Mouse (Mus musculus): ENCODE measurements around the gene Tent5a. TPM values are rescaled to one million over a fixed set of nuclear protein-coding genes. Genes with fewer than 3 reads are reported as not detected.

The Tent5a gene
- total and polyA plus RNA-seq, 3 experiments = 7.0 to 15.2 TPM; not detected in 1

GRCm38 (mm10) chr9:85326292-85327241, 581 bp downstream of the Tent5a start:
- Histone ChIP-seq H3K27ac (ENCODE audit: control insufficient read depth, low read depth, low read length) (peak overlapping the region; percentile 59), H3K27me3 (ENCODE audit: control insufficient read depth in 1 of 2, insufficient read depth in 2 of 2, low read length in 2 of 2) (no peaks in the 10 kb centered on the region), H3K9me3 (replicated peaks; ENCODE audit: insufficient read depth, low read length) (no peaks in the 10 kb centered on the region), H3K4me1 (ENCODE audit: control insufficient read depth in 1 of 2, insufficient read depth in 2 of 2, low read length in 2 of 2) (peaks cover 3 to 20% of the 10 kb centered on the region in 2 experiments), H3K36me3 (ENCODE audit: control insufficient read depth in 1 of 2, insufficient read depth in 2 of 2, low read length in 2 of 2) (peaks cover 7 to 22% of the 10 kb centered on the region in 2 experiments; a peak in 3 of 4 replicates), H3K4me3 (ENCODE audit: control insufficient read depth in 1 of 2, insufficient read depth in 1 of 2, low read depth in 2 of 2, low read length in 2 of 2) (peak overlapping the region; percentile 77 to 88), H3K9ac (ENCODE audit: control insufficient read depth, low read depth, low read length, poor library complexity, severe bottlenecking) (peak overlapping the region; percentile 82), H3K79me2 (ENCODE audit: control insufficient read depth, insufficient read depth, low read length, poor library complexity) (peaks cover 31% of the 10 kb centered on the region)
- peak; percentile 69 for DNase-seq (ENCODE audit: low read depth, low spot score)
- peak; percentile 25; the same call in 1 of the 2 replicates for TF ChIP-seq MAX (IDR thresholded peaks at IDR 0.05; ENCODE audit: low read length)
- no peak for TF ChIP-seq BHLHE40 (IDR thresholded peaks at IDR 0.05; ENCODE audit: borderline replicate concordance, low read depth, low read length)
- no peak for TF ChIP-seq MYB (IDR thresholded peaks at IDR 0.05; ENCODE audit: low read depth, low read length)
- no peak for TF ChIP-seq CTCF (IDR thresholded peaks at IDR 0.05 in 2 of 3, conservative IDR thresholded peaks at IDR 0.05 in 1 of 3; ENCODE audit: control insufficient read depth in 1 of 3, insufficient read depth in 1 of 3, low read depth in 2 of 3, low read length in 3 of 3, poor library complexity in 1 of 3, severe bottlenecking in 1 of 3)
- TF ChIP-seq CHD2 (IDR thresholded peaks at IDR 0.05; ENCODE audit: low read length) = no peak
- TF ChIP-seq USF1 (IDR thresholded peaks at IDR 0.05; ENCODE audit: low read depth, low read length) = no peak
- TF ChIP-seq TBP (IDR thresholded peaks at IDR 0.05; ENCODE audit: low read depth, low read length) = no peak
- no peak for TF ChIP-seq EP300 (IDR thresholded peaks at IDR 0.05; ENCODE audit: low read depth in 1 of 2, low read length in 2 of 2)
- no peak for TF ChIP-seq ETS1 (IDR thresholded peaks at IDR 0.05; ENCODE audit: low read depth, low read length)
- no peak for TF ChIP-seq MAFK (IDR thresholded peaks at IDR 0.05; ENCODE audit: borderline replicate concordance, low read depth, low read length)
- TF ChIP-seq RAD21 (IDR thresholded peaks at IDR 0.05; ENCODE audit: low read depth, low read length) = no peak
- no peak for TF ChIP-seq POLR2AphosphoS2 (IDR thresholded peaks at IDR 0.05; ENCODE audit: low read length)
- no peak for TF ChIP-seq TAL1 (IDR thresholded peaks at IDR 0.05; ENCODE audit: low read length)
- TF ChIP-seq NRF1 (IDR thresholded peaks at IDR 0.05; ENCODE audit: insufficient read depth, low read depth, low read length, poor library complexity, severe bottlenecking) = no peak
- TF ChIP-seq SMC3 (IDR thresholded peaks at IDR 0.05; ENCODE audit: low read depth, low read length) = no peak
- TF ChIP-seq POLR2A (IDR thresholded peaks at IDR 0.05; ENCODE audit: control insufficient read depth in 1 of 2, insufficient read depth in 1 of 2, low read depth in 1 of 2, low read length in 2 of 2, poor library complexity in 1 of 2) = no peak
- TF ChIP-seq JUND (IDR thresholded peaks at IDR 0.05; ENCODE audit: low read depth, low read length) = no peak
- 0 out of 2 replicates have a peak, but pooled peaks have one; percentile 7 for TF ChIP-seq TCF12 (IDR thresholded peaks at IDR 0.05; ENCODE audit: low read depth, low read length)
- 0 out of 2 replicates have a peak, but pooled peaks have one; percentile 12 for TF ChIP-seq MYC (IDR thresholded peaks at IDR 0.05; ENCODE audit: low read depth, low read length)
- TF ChIP-seq HCFC1 (IDR thresholded peaks at IDR 0.05; ENCODE audit: low read depth, low read length) = no peak
- no peak; the same call in none of the 2 replicates for TF ChIP-seq MXI1 (IDR thresholded peaks at IDR 0.05; ENCODE audit: low read depth, low read length)
- no peak for TF ChIP-seq MEF2A (IDR thresholded peaks at IDR 0.05; ENCODE audit: extremely low read depth, insufficient replicate concordance, low read depth, low read length, poor library complexity, severe bottlenecking)
- TF ChIP-seq ELF1 (IDR thresholded peaks at IDR 0.05; ENCODE audit: low read depth, low read length) = no peak
- TF ChIP-seq GATA1 (IDR thresholded peaks at IDR 0.05; ENCODE audit: low read depth, low read length) = no peak
- no peak for TF ChIP-seq UBTF (IDR thresholded peaks at IDR 0.05; ENCODE audit: borderline replicate concordance, insufficient read depth, low read depth, low read length)
- no peak for TF ChIP-seq NELFE (IDR thresholded peaks at IDR 0.05; ENCODE audit: low read depth, low read length)
- TF ChIP-seq ZC3H11A (IDR thresholded peaks at IDR 0.05; ENCODE audit: low read depth, low read length) = no peak
- no peak for TF ChIP-seq ZKSCAN1 (IDR thresholded peaks at IDR 0.05; ENCODE audit: low read depth, low read length)
- no peak for TF ChIP-seq USF2 (IDR thresholded peaks at IDR 0.05; ENCODE audit: borderline replicate concordance in 1 of 2, insufficient read depth in 1 of 2, low read depth in 1 of 2, low read length in 2 of 2)
- no peak for TF ChIP-seq ZNF384 (IDR thresholded peaks at IDR 0.05; ENCODE audit: low read depth, low read length)
- TF ChIP-seq ZMIZ1 (IDR thresholded peaks at IDR 0.05; ENCODE audit: low read depth, low read length) = no peak
- no peak for TF ChIP-seq GABPA (IDR thresholded peaks at IDR 0.05; ENCODE audit: low read depth, low read length)
- no peak for TF ChIP-seq E2F4 (IDR thresholded peaks at IDR 0.05; ENCODE audit: borderline replicate concordance, low read depth, low read length)
- TF ChIP-seq SIN3A (IDR thresholded peaks at IDR 0.05; ENCODE audit: low read length) = no peak
- peak; percentile 11; the same call in 1 of the 2 replicates for TF ChIP-seq MAZ (IDR thresholded peaks at IDR 0.05; ENCODE audit: low read depth, low read length)

Data from MEL (cell line).